Mouse (Mus musculus): ENCODE measurements around the gene Pwp2. TPM values are rescaled to one million over a fixed set of nuclear protein-coding genes. Genes with fewer than 3 reads are reported as not detected.

The Pwp2 gene
- polyA plus RNA-seq, 1 experiment from 2014 or later = 20.9 TPM

DNA sequence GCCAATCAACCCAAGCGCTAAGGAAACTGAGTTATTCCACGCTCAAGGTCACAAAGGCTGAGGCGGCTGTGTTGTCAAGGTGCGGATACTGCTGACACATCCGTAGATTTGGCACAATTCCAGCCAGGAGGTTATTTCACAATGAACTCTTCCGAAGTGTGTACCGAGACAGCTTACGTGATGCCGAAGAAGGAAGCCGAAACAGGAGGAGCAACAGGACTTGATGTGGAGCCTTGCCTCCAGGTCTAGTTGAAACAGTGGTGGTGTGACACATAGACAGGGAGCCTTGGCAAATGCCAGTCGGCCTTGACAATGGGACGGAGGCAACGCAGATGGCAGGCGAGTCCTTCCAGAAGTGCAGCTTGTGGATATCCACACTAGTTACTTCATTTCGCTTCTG lies 26.9 kb downstream of the Pwp2 start:
- Histone ChIP-seq H3K4me2 (replicated peaks) (no peak overlapping the region), H3K4me3 (no peak overlapping the region), H3K9ac (no peak overlapping the region), H3K27ac (no peak overlapping the region), H3K9me3 (replicated peaks) (no peaks in the 10 kb centered on the region), H3K4me1 (peaks cover 8% of the 10 kb centered on the region), H3K36me3 (peaks cover 16% of the 10 kb centered on the region), H3K27me3 (no peaks in the 10 kb centered on the region)
- 90% methylated on average over 15 of the region's 15 CpGs for WGBS
- ATAC-seq (ENCODE audit: low FRiP score) = no peak

DNA sequence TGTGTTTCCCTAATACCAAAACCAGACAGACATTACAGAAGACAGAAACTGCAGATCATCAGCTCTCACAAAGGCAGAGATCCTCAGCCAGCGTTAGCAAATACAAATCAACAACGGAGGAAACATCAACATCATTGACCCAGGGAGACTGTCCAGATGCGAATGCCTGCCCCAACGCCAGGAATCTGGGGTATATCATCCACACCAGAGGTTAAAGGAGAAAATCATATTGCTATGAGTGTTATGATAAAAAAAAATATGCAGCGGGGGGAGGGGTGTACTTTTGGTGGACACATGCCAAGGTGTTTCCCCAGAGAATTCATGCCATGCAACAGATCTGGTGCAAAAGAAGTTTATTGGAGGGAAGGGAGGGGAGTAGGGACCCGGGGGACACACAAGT lies 28.0 kb downstream of the Pwp2 start:
- Histone ChIP-seq H3K27me3 (no peaks in the 10 kb centered on the region), H3K4me3 (no peak overlapping the region), H3K9me3 (replicated peaks) (no peaks in the 10 kb centered on the region), H3K9ac (no peak overlapping the region), H3K27ac (no peak overlapping the region), H3K4me2 (replicated peaks) (no peak overlapping the region), H3K4me1 (peaks cover 8% of the 10 kb centered on the region), H3K36me3 (0 out of 2 replicates have a peak, but pooled peaks cover 5% of the 10 kb centered on the region)
- WGBS = 85% methylated on average over 6 of the region's 6 CpGs
- no peak for ATAC-seq (ENCODE audit: low FRiP score)

DNA sequence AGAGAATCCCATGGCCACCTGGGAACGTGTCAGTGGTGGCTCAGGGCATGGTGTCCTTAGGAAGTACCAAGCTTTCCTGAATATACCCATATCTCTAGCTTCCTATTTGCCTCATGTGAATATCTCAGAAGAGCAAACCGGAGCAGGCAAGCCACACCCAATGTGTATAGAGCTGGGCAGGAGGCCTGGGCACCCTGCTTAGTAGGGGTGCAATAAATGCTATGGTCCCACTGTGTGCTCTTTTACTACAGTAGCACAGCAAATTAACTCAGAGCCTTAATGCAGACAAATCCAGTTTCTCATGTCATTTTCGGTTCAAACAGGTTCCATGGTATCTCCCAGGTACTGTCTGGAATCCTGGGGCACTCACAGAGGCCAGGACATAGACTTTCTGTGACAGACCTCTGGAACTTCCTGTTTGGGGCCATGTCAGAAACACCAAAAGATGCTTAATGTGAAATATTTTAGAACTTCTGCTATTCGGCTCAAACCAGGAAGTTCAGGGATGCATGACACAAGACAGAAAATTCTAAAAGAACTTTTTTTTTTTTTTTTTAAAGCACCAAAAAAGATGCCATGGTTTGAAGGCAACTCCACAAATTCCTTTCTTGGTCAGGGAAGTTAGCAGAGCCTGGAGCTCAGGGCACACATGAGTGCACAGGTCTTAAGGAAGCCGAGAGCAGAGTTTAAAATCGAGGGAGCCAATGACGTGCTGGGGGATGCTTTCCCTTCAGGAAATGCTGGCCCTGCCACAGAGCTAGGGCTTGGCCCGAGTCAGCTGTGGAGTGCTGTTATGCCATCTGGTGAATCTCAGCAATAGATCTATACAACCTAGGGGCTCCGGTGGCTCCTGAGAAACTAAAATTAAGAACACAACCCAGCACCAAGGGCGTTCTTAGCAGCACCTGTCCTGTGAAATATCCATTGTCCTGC lies 35.8 kb downstream of the Pwp2 start:
- 72% methylated on average over 10 of the region's 10 CpGs for WGBS
- Histone ChIP-seq H3K36me3 (no peaks in the 10 kb centered on the region), H3K27me3 (no peaks in the 10 kb centered on the region; the same call in 1 of the 2 replicates), H3K4me2 (replicated peaks) (no peak overlapping the region), H3K4me1 (no peaks in the 10 kb centered on the region), H3K9me3 (replicated peaks) (no peaks in the 10 kb centered on the region), H3K4me3 (no peak overlapping the region), H3K27ac (no peak overlapping the region), H3K9ac (no peak overlapping the region)
- no peak for ATAC-seq (ENCODE audit: low FRiP score)

DNA sequence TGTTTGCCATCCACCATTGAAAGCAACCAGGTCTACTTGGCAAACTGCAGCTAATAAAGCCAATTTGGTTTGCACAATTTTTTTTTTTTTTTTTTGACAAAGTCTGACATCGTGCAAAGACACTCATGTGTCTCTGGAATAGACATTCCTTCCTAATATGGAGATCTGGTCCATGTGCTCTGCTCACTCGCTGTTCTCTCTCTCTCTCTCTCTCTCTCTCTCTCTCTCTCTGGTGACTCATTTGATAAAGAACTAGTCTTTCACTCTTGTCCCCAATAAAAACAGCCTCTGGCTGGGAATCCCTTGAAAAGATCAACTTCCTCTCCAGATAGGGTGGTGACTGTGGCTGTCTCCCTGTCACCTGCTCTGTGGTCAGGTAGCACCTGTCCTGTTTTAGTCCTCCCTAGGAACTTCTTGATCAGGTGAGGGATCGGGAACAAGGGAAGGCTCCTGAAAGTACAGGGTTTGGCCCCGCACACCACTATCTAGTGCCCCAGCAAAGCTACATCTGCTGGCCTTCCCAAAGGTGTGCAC lies 37.0 kb downstream of the Pwp2 start:
- Histone ChIP-seq H3K9me3 (replicated peaks) (no peaks in the 10 kb centered on the region), H3K4me2 (replicated peaks) (no peak overlapping the region), H3K9ac (no peak overlapping the region), H3K27me3 (no peaks in the 10 kb centered on the region; the same call in 1 of the 2 replicates), H3K4me3 (no peak overlapping the region), H3K27ac (no peak overlapping the region), H3K36me3 (no peaks in the 10 kb centered on the region), H3K4me1 (no peaks in the 10 kb centered on the region)
- 85% methylated on average over 4 of the region's 4 CpGs for WGBS
- no peak for ATAC-seq (ENCODE audit: low FRiP score)

GRCm38 (mm10) chr10:78143727-78144505 lies 41.0 kb downstream of the Pwp2 start:
- Histone ChIP-seq H3K4me1 (no peaks in the 10 kb centered on the region), H3K4me2 (replicated peaks) (no peak overlapping the region), H3K27ac (no peak overlapping the region), H3K4me3 (no peak overlapping the region), H3K36me3 (no peaks in the 10 kb centered on the region), H3K9me3 (replicated peaks) (no peaks in the 10 kb centered on the region), H3K9ac (no peak overlapping the region), H3K27me3 (no peaks in the 10 kb centered on the region; the same call in 1 of the 2 replicates)
- no peak for ATAC-seq (ENCODE audit: low FRiP score)
- 63% methylated on average over 8 of the region's 8 CpGs for WGBS

GRCm38 (mm10) chr10:78140843-78141242 lies 44.1 kb downstream of the Pwp2 start:
- no peak overlapping the region for H3K27ac ChIP-seq
- 86% methylated on average over 3 of the region's 3 CpGs for WGBS
- no peaks in the 10 kb centered on the region for H3K36me3 ChIP-seq
- no peaks in the 10 kb centered on the region for H3K4me1 ChIP-seq
- no peaks in the 10 kb centered on the region for H3K27me3 ChIP-seq
- H3K4me3 ChIP-seq = no peak overlapping the region
- no peak overlapping the region for H3K4me2 ChIP-seq (replicated peaks)
- no peaks in the 10 kb centered on the region for H3K9me3 ChIP-seq (replicated peaks)
- no peak for ATAC-seq (ENCODE audit: low FRiP score)
- no peak overlapping the region for H3K9ac ChIP-seq

DNA sequence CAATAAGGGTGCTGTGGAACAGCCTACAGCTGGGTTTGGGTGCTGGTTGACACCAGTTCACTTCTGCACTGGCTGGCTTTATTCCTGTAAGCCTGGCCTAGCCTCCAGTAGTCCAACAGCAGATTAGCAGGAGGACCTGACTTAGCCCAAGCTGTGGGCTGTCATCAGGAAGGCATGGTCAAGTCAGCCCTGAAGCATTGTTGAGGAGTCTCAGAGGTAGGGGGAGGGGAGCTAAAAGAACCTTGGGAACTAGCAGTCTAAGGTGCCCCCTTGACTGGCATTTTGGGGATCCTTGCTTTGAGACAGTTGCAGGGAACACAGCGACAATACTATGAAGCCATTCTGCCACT lies 44.7 kb downstream of the Pwp2 start:
- Histone ChIP-seq H3K9me3 (replicated peaks) (no peaks in the 10 kb centered on the region), H3K4me1 (peaks cover 4% of the 10 kb centered on the region), H3K27me3 (no peaks in the 10 kb centered on the region), H3K36me3 (no peaks in the 10 kb centered on the region), H3K4me3 (no peak overlapping the region), H3K9ac (no peak overlapping the region), H3K4me2 (replicated peaks) (no peak overlapping the region), H3K27ac (no peak overlapping the region)
- ATAC-seq (ENCODE audit: low FRiP score) = no peak
- WGBS = 83% methylated on average over 1 of the region's 1 CpGs

- no peaks in the 10 kb centered on the region for H3K9me3 ChIP-seq (replicated peaks)
- WGBS = 73% methylated on average over 11 of the region's 11 CpGs
- H3K4me2 ChIP-seq (replicated peaks) = no peak overlapping the region
- ATAC-seq (ENCODE audit: low FRiP score) = no peak
- H3K36me3 ChIP-seq = no peaks in the 10 kb centered on the region
- H3K27ac ChIP-seq = no peak overlapping the region
- H3K9ac ChIP-seq = no peak overlapping the region
- H3K27me3 ChIP-seq = no peaks in the 10 kb centered on the region
- H3K4me3 ChIP-seq = no peak overlapping the region
- peaks cover 9% of the 10 kb centered on the region for H3K4me1 ChIP-seq
Observed at GRCm38 (mm10) chr10:78139572-78140250, 45.2 kb downstream of the Pwp2 start.

DNA sequence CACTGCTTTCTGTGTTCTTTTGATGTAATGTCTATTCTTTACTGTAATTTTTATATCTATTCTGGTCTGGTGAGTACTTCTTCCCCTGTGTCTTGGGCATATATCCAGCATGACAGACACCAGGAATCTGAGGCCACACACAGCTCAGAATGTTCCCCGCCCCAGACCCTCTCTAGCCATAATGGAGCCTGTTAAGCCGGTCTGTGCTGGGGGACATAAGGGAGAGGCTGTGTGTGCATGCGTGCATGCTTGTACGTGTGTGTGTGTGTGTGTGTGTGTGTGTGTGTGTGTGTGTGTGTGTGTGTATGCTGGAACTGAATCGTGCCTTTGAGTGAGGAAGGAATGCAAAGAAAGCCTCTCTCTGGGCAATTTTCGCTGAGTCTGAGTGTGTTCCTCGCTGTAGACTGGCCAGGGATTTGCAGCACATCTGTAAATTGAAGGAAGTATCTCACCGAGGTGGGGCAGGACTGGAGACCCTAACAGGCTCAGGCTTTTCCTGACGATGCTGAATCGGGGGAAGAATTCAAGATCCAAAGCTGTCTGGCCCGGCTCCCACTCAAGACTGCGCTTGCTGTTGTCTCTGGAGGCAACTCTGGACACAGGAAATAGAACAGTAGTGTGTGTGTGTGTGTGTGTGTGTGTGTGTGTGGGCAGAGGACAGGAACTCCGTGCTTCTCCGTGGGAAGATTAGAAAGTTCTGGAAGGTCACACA lies 46.0 kb downstream of the Pwp2 start:
- H3K4me1 ChIP-seq = peaks cover 9% of the 10 kb centered on the region
- H3K27ac ChIP-seq = no peak overlapping the region
- 65% methylated on average over 14 of the region's 14 CpGs for WGBS
- no peaks in the 10 kb centered on the region for H3K27me3 ChIP-seq
- H3K4me2 ChIP-seq (replicated peaks) = no peak overlapping the region
- no peaks in the 10 kb centered on the region for H3K9me3 ChIP-seq (replicated peaks)
- no peak overlapping the region for H3K4me3 ChIP-seq
- ATAC-seq (ENCODE audit: low FRiP score) = no peak
- H3K9ac ChIP-seq = no peak overlapping the region
- no peaks in the 10 kb centered on the region for H3K36me3 ChIP-seq

GRCm38 (mm10) chr10:78137191-78137590 lies 47.8 kb downstream of the Pwp2 start:
- H3K27me3 ChIP-seq = no peaks in the 10 kb centered on the region
- no peak overlapping the region for H3K4me3 ChIP-seq
- ATAC-seq (ENCODE audit: low FRiP score) = no peak
- 93% methylated on average over 3 of the region's 3 CpGs for WGBS
- H3K9ac ChIP-seq = no peak overlapping the region
- H3K27ac ChIP-seq = no peak overlapping the region
- no peaks in the 10 kb centered on the region for H3K9me3 ChIP-seq (replicated peaks)
- no peak overlapping the region for H3K4me2 ChIP-seq (replicated peaks)
- H3K36me3 ChIP-seq = no peaks in the 10 kb centered on the region
- H3K4me1 ChIP-seq = peaks cover 9% of the 10 kb centered on the region

GRCm38 (mm10) chr10:78135947-78136346 lies 49.0 kb downstream of the Pwp2 start:
- peaks cover 9% of the 10 kb centered on the region for H3K4me1 ChIP-seq
- no peak overlapping the region for H3K27ac ChIP-seq
- H3K9ac ChIP-seq = no peak overlapping the region
- no peak overlapping the region for H3K4me2 ChIP-seq (replicated peaks)
- H3K27me3 ChIP-seq = no peaks in the 10 kb centered on the region
- no peaks in the 10 kb centered on the region for H3K36me3 ChIP-seq
- 79% methylated on average over 5 of the region's 5 CpGs for WGBS
- ATAC-seq (ENCODE audit: low FRiP score) = 0 out of 2 replicates have a peak, but pooled peaks have one; percentile 16
- no peaks in the 10 kb centered on the region for H3K9me3 ChIP-seq (replicated peaks)
- H3K4me3 ChIP-seq = no peak overlapping the region
